Mouse (Mus musculus): ENCODE results near the gene Dlg2.

- TF ChIP-seq CTCF (IDR thresholded peaks at IDR 0.05; ENCODE audit: insufficient read depth, low read length) (no peak), POLR2A (IDR thresholded peaks at IDR 0.05; ENCODE audit: borderline replicate concordance, extremely low read depth, low read depth, low read length) (no peak)
Observed at GRCm38 (mm10) chr7:92181959-92182612, 1705.6 kb downstream of the Dlg2 start.
